Mouse (Mus musculus): ENCODE data around the gene Rpgr. TPM values are rescaled to one million over a fixed set of nuclear protein-coding genes. Genes with fewer than 3 reads are reported as not detected.

Rpgr gene
- polyA plus RNA-seq (2012; rRNA removed) = 0.53 and 0.86 TPM in 2 replicates

DNA sequence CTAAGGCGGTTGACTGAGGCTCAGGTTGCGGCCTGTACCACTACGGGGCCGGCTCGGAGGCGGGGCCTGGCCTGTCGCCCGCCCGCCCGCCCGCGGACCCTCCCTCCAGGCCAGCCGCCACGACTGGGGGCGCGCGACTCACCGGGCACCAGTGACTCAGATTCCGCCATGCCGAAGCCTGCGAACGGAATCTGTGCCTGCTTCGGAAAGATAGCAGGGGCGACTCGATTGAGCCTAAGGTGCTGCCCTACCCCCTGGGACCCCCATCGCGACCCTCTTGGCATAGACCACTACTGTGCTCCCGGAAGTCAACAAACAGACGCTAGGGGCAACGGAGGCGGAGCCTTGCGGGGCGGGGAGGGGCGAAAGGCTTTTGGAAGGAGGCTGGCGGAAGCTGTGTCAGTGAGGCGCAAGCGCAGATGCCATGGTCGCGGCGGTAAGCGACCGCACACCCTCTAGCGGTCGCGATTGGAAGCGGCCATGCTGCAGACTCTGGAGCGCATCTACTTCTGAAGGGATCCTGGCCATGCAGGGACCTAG, at the start of gene Rpgr:
Gene Rpgr (minus strand): TSS at position 511 of the 540 bp plus-strand sequence.

GRCm38 (mm10) chrX:10251852-10252504, 35.3 kb upstream of the Rpgr start, which contains the start of gene Otc:
TSS of gene Otc (plus strand) at chrX:10252305.

DNA sequence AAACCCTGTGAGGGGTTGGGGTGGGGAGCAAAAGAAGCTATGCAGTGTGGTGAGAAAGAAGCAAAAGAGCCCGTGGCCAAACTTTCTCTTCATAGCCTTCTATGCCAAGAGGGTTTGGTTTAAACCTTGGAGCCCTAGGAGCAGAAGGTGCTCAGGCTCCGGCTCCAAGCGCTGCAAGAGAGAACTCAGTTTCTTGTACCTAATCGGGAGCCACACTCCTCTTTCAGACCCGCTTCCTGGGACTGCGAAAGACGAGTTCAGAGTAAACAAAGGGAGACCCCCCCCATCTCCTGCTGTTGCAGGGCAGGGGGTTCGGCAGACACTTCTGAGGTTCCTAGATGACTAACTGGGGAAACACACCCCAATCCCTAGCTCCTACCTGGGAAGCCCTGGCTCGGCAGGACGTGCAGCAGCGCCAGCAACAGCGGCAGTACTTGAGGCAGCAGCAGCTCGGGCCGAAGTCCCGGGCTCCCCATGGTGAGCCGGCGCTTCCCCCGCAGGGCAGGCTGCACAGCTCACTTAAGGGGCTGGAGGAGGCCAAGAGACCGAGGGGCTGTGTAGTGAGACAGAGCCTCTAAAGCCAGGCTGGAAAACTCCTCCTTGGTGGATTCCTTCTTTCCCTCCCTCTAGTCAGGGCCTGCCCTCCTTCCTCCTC, 99.5 kb downstream of the Rpgr start, which contains the start of gene Srpx:
Gene Srpx (minus strand): TSS at position 645 of the 655 bp plus-strand sequence.

Other genes with a start within 250 kb of the Rpgr start
- gene Srpx, start 99.2 kb downstream of the Rpgr start, polyA plus RNA-seq (2012; rRNA removed) = 18.5 and 20.3 TPM in 2 replicates
- 1.1 and 1.9 TPM in 2 replicates for gene Otc, start 35.4 kb upstream of the Rpgr start, polyA plus RNA-seq (2012; rRNA removed)

All from colon, adult 2 months (tissue).